Mouse (Mus musculus): ENCODE results near the gene Tmub2. TPM values are rescaled to one million over a fixed set of nuclear protein-coding genes. Genes with fewer than 3 reads are reported as not detected.

Tmub2 gene
- total RNA-seq, 1 experiment, result 33.0 TPM

GRCm38 (mm10) chr11:102311966-102312365, 27.2 kb downstream of the Tmub2 start:
- TF ChIP-seq ZNF384 (IDR thresholded peaks at IDR 0.05; ENCODE audit: low read depth, low read length), result no peak
- no peak for TF ChIP-seq CHD2 (IDR thresholded peaks at IDR 0.05; ENCODE audit: low read depth, low read length)
- no peak for TF ChIP-seq HCFC1 (IDR thresholded peaks at IDR 0.05; ENCODE audit: borderline replicate concordance, insufficient read depth, low read length)
- TF ChIP-seq ZC3H11A (IDR thresholded peaks at IDR 0.05; ENCODE audit: borderline replicate concordance, low read depth, low read length), result no peak
- TF ChIP-seq MAFK (IDR thresholded peaks at IDR 0.05; ENCODE audit: insufficient read depth, low read depth, low read length), result no peak
- H3K36me3 ChIP-seq (ENCODE audit: control insufficient read depth, insufficient read depth, low read length, poor library complexity, severe bottlenecking), result peaks cover 78% of the 10 kb centered on the region
- in situ Hi-C loops (cut with MboI; ENCODE audit: low sequenced_read_pairs in 2 of 2, unreplicated experiment in 2 of 2), result no loop called here
- H3K27ac ChIP-seq (ENCODE audit: insufficient read depth, low read depth, low read length, poor library complexity, severe bottlenecking), result no peak overlapping the region
- H3K9ac ChIP-seq (ENCODE audit: insufficient read depth, low read depth, low read length, poor library complexity, severe bottlenecking), result no peak overlapping the region
- H3K9me3 ChIP-seq (ENCODE audit: control insufficient read depth, insufficient read depth, low read depth, low read length), result no peaks in the 10 kb centered on the region
- H3K4me3 ChIP-seq (ENCODE audit: insufficient read depth in 1 of 2, low read depth in 1 of 2, low read length in 2 of 2, poor library complexity in 1 of 2, severe bottlenecking in 1 of 2), result no peak overlapping the region
- no peak for DNase-seq (ENCODE audit: low read depth, low spot score)
- H3K4me1 ChIP-seq (ENCODE audit: control insufficient read depth in 2 of 2, insufficient read depth in 2 of 2, low read length in 2 of 2, poor library complexity in 1 of 2), result peaks cover 6 to 28% of the 10 kb centered on the region in 2 experiments; a peak in 3 of 4 replicates

GRCm38 (mm10) chr11:102312586-102312985, 27.9 kb downstream of the Tmub2 start:
- no peak for TF ChIP-seq MAFK (IDR thresholded peaks at IDR 0.05; ENCODE audit: insufficient read depth, low read depth, low read length)
- TF ChIP-seq ZC3H11A (IDR thresholded peaks at IDR 0.05; ENCODE audit: borderline replicate concordance, low read depth, low read length), result no peak
- no peak for TF ChIP-seq HCFC1 (IDR thresholded peaks at IDR 0.05; ENCODE audit: borderline replicate concordance, insufficient read depth, low read length)
- TF ChIP-seq CHD2 (IDR thresholded peaks at IDR 0.05; ENCODE audit: low read depth, low read length), result no peak
- TF ChIP-seq ZNF384 (IDR thresholded peaks at IDR 0.05; ENCODE audit: low read depth, low read length), result no peak
- in situ Hi-C loops (cut with MboI; ENCODE audit: low sequenced_read_pairs in 2 of 2, unreplicated experiment in 2 of 2), result no loop called here

GRCm38 (mm10) chr11:102314321-102314720, 29.6 kb downstream of the Tmub2 start:
- no peak overlapping the region for H3K9ac ChIP-seq (ENCODE audit: insufficient read depth, low read depth, low read length, poor library complexity, severe bottlenecking)
- in situ Hi-C loops (cut with MboI; ENCODE audit: low sequenced_read_pairs in 2 of 2, unreplicated experiment in 2 of 2), result no loop called here
- TF ChIP-seq MAFK (IDR thresholded peaks at IDR 0.05; ENCODE audit: insufficient read depth, low read depth, low read length) (no peak), ZNF384 (IDR thresholded peaks at IDR 0.05; ENCODE audit: low read depth, low read length) (no peak), ZC3H11A (IDR thresholded peaks at IDR 0.05; ENCODE audit: borderline replicate concordance, low read depth, low read length) (no peak), CHD2 (IDR thresholded peaks at IDR 0.05; ENCODE audit: low read depth, low read length) (no peak), HCFC1 (IDR thresholded peaks at IDR 0.05; ENCODE audit: borderline replicate concordance, insufficient read depth, low read length) (no peak)
- no peak overlapping the region for H3K4me3 ChIP-seq (ENCODE audit: insufficient read depth in 1 of 2, low read depth in 1 of 2, low read length in 2 of 2, poor library complexity in 1 of 2, severe bottlenecking in 1 of 2)
- peaks cover 58% of the 10 kb centered on the region for H3K36me3 ChIP-seq (ENCODE audit: control insufficient read depth, insufficient read depth, low read length, poor library complexity, severe bottlenecking)
- H3K27ac ChIP-seq (ENCODE audit: insufficient read depth, low read depth, low read length, poor library complexity, severe bottlenecking), result no peak overlapping the region
- DNase-seq (ENCODE audit: low read depth, low spot score), result no peak
- H3K4me1 ChIP-seq (ENCODE audit: control insufficient read depth in 2 of 2, insufficient read depth in 2 of 2, low read length in 2 of 2, poor library complexity in 1 of 2), result peaks cover 5 to 28% of the 10 kb centered on the region in 2 experiments; a peak in 3 of 4 replicates
- H3K9me3 ChIP-seq (ENCODE audit: control insufficient read depth, insufficient read depth, low read depth, low read length), result no peaks in the 10 kb centered on the region

More at GRCm38 (mm10) chr11:102312586-102312985, 27.9 kb downstream of the Tmub2 start:
- no peak overlapping the region for H3K9ac ChIP-seq (ENCODE audit: insufficient read depth, low read depth, low read length, poor library complexity, severe bottlenecking)
- peaks cover 6 to 28% of the 10 kb centered on the region in 2 experiments; a peak in 3 of 4 replicates for H3K4me1 ChIP-seq (ENCODE audit: control insufficient read depth in 2 of 2, insufficient read depth in 2 of 2, low read length in 2 of 2, poor library complexity in 1 of 2)
- no peak overlapping the region for H3K4me3 ChIP-seq (ENCODE audit: insufficient read depth in 1 of 2, low read depth in 1 of 2, low read length in 2 of 2, poor library complexity in 1 of 2, severe bottlenecking in 1 of 2)
- H3K36me3 ChIP-seq (ENCODE audit: control insufficient read depth, insufficient read depth, low read length, poor library complexity, severe bottlenecking), result peaks cover 72% of the 10 kb centered on the region
- no peaks in the 10 kb centered on the region for H3K9me3 ChIP-seq (ENCODE audit: control insufficient read depth, insufficient read depth, low read depth, low read length)
- H3K27ac ChIP-seq (ENCODE audit: insufficient read depth, low read depth, low read length, poor library complexity, severe bottlenecking), result no peak overlapping the region
- DNase-seq (ENCODE audit: low read depth, low spot score), result no peak

- no peak for DNase-seq (ENCODE audit: low read depth, low spot score)
- H3K36me3 ChIP-seq (ENCODE audit: control insufficient read depth, insufficient read depth, low read length, poor library complexity, severe bottlenecking), result peaks cover 43% of the 10 kb centered on the region
- in situ Hi-C loops (cut with MboI; ENCODE audit: low sequenced_read_pairs in 2 of 2, unreplicated experiment in 2 of 2), result no loop called here
Measured at GRCm38 (mm10) chr11:102315690-102316571, 31.2 kb downstream of the Tmub2 start.

More at GRCm38 (mm10) chr11:102315690-102316571, 31.2 kb downstream of the Tmub2 start:
- peak overlapping the region; percentile 97 for H3K27ac ChIP-seq (ENCODE audit: insufficient read depth, low read depth, low read length, poor library complexity, severe bottlenecking)
- TF ChIP-seq ZNF384 (IDR thresholded peaks at IDR 0.05; ENCODE audit: low read depth, low read length), result no peak
- TF ChIP-seq ZC3H11A (IDR thresholded peaks at IDR 0.05; ENCODE audit: borderline replicate concordance, low read depth, low read length), result no peak
- no peak for TF ChIP-seq HCFC1 (IDR thresholded peaks at IDR 0.05; ENCODE audit: borderline replicate concordance, insufficient read depth, low read length)
- TF ChIP-seq CHD2 (IDR thresholded peaks at IDR 0.05; ENCODE audit: low read depth, low read length), result no peak
- no peak for TF ChIP-seq MAFK (IDR thresholded peaks at IDR 0.05; ENCODE audit: insufficient read depth, low read depth, low read length)
- H3K4me1 ChIP-seq (ENCODE audit: control insufficient read depth in 2 of 2, insufficient read depth in 2 of 2, low read length in 2 of 2, poor library complexity in 1 of 2), result peaks cover 4 to 23% of the 10 kb centered on the region in 2 experiments; a peak in 2 of 4 replicates
- peak overlapping the region; percentile 76 for H3K9ac ChIP-seq (ENCODE audit: insufficient read depth, low read depth, low read length, poor library complexity, severe bottlenecking)
- peak overlapping the region; percentile 91 to 95 for H3K4me3 ChIP-seq (ENCODE audit: insufficient read depth in 1 of 2, low read depth in 1 of 2, low read length in 2 of 2, poor library complexity in 1 of 2, severe bottlenecking in 1 of 2)
- H3K9me3 ChIP-seq (ENCODE audit: control insufficient read depth, insufficient read depth, low read depth, low read length), result no peaks in the 10 kb centered on the region
